Mouse (Mus musculus) hindbrain, embryonic 15.5 days (tissue): ENCODE measurements at regions not wholly inside any gene's neighbourhood (a gene's known extent, or its start where the extent isn't known, plus 50 kb on each side); places are given as distances from the start of the nearest gene placed in this dataset.
A peak's percentile ranks its signal among the peaks of the same experiment; 100 is the strongest.

Source experiments
- ATAC-seq: fragments of 200-750 bp; cut with Nextera tagmentation; 2 replicates; pipeline ENCODE4 v1.8.0; 2017; ENCODE audit warnings: low read depth, moderate number of reproducible peaks, moderate TSS enrichment; ENCODE audit not compliant: low FRiP score
- H3K27ac ChIP-seq: fragments of 300-500 bp; sonication (generic); replicated peaks from 2 replicates; pipeline ENCODE4 v1.5.1; 2015; ENCODE audit warnings: mild to moderate bottlenecking, inconsistent platforms
- H3K27me3 ChIP-seq: fragments of 300-500 bp; sonication (generic); 2 replicates; pipeline ENCODE4 v1.6.1; 2015; ENCODE audit warnings: control low read depth, inconsistent platforms
- H3K36me3 ChIP-seq: fragments of 300-500 bp; sonication (generic); 2 replicates; pipeline ENCODE4 v1.6.1; 2015; ENCODE audit warnings: control low read depth, inconsistent platforms
- H3K4me1 ChIP-seq: fragments of 300-500 bp; sonication (generic); replicated peaks from 2 replicates; pipeline ENCODE4 v1.6.1; 2015; ENCODE audit warnings: control low read depth, inconsistent platforms
- H3K4me2 ChIP-seq: fragments of 300-500 bp; sonication (generic); 2 replicates; pipeline ENCODE4 v1.6.1; 2015; ENCODE audit warnings: moderate library complexity, mild to moderate bottlenecking, inconsistent platforms
- H3K4me3 ChIP-seq: fragments of 300-500 bp; sonication (generic); 2 replicates; pipeline ENCODE4 v1.5.1; 2015; ENCODE audit warnings: mild to moderate bottlenecking, inconsistent platforms
- H3K9ac ChIP-seq: fragments of 300-500 bp; sonication (generic); 2 replicates; pipeline ENCODE4 v1.6.1; 2015; ENCODE audit warnings: inconsistent platforms
- H3K9me3 ChIP-seq: fragments of 300-500 bp; sonication (generic); 2 replicates; pipeline ENCODE4 v1.6.1; 2016; ENCODE audit warnings: control low read depth, inconsistent platforms
- WGBS: fragments of 180-500 bp; shearing (Covaris S2); methylation state at CpG from one replicate; pipeline ENCODE4 v1.1.7; 2015; 5-methylcytosine and 5-hydroxymethylcytosine counted together

DNA sequence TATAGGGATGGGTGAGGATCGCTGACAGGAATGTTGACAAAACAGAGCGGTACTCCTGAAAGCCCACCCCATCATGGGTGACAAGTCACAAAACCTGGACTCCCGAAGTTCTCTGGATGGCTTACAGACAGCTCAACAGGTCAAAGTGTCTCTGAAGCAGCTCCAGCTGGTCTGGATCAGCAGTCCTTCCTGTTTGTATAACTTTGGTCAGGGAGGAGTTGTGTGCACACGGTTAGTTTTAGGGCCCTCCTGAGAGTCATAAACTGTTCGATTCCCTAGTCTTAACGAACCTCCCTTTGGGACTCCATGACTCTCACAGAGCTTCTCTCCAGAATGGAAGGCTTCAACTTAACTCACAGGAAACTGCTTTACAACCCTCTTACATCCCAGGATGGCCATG is 89.4 kb upstream of the Fstl4 start:
- WGBS, result 83% methylated on average over 6 of the region's 6 CpGs
- H3K4me2 ChIP-seq, result no peak overlapping the region
- no peaks in the 10 kb centered on the region for H3K36me3 ChIP-seq
- H3K9ac ChIP-seq, result no peak overlapping the region
- H3K27ac ChIP-seq, result no peak overlapping the region
- ATAC-seq, result no peak
- H3K4me3 ChIP-seq, result no peak overlapping the region
- no peaks in the 10 kb centered on the region for H3K9me3 ChIP-seq
- no peaks in the 10 kb centered on the region for H3K27me3 ChIP-seq
- peaks cover 6% of the 10 kb centered on the region for H3K4me1 ChIP-seq

DNA sequence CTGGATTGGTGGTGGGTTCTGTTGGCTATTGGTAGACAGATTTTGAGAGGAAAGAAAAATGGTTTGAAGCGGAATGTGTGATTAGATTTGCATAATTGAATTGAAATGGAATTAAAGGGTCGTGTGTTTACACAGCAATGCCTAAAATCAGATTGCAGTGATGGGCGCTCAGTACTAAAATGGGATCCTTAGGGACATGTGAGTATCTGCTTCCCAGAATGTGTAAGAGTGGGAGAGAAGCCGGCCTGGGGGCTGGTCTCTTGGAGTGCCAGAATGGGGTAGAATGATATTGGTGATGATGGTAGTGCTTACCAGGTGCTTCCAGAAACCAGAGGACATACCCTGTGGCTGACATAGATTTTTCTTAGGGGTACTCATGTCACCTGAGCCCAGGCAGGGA is 86.2 kb upstream of the Fstl4 start:
- H3K36me3 ChIP-seq, result no peaks in the 10 kb centered on the region
- WGBS, result 72% methylated on average over 4 of the region's 4 CpGs

DNA sequence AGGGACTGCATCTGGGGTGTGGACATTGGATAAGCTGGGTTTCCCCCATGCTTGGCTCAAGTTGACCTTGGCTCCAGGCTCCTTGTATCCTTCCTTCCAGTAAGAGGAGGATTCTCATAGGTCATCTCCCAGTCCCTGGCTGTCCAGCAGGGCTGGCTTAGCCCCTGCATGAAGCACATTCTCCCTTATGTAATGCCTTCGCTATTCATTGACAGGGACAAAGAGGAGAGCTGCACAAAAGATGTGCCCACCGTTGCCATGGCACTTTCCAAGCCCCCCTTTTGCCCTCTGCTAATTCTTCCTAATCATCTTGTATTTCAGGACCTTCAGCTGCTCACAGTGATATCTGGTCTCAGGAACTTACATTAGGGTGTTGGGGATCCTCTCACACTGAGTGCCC is 79.0 kb upstream of the Fstl4 start:
- H3K36me3 ChIP-seq, result no peaks in the 10 kb centered on the region
- H3K27me3 ChIP-seq, result no peaks in the 10 kb centered on the region
- no peaks in the 10 kb centered on the region for H3K9me3 ChIP-seq
- H3K4me2 ChIP-seq, result no peak overlapping the region
- no peak overlapping the region for H3K9ac ChIP-seq
- 27% methylated on average over 2 of the region's 2 CpGs for WGBS
- H3K4me1 ChIP-seq, result no peaks in the 10 kb centered on the region
- ATAC-seq, result peak; percentile 42; the same call in 1 of the 2 replicates
- H3K4me3 ChIP-seq, result no peak overlapping the region
- H3K27ac ChIP-seq, result no peak overlapping the region

More for the DNA sequence above, 86.2 kb upstream of the Fstl4 start:
- Histone ChIP-seq H3K9me3 (no peaks in the 10 kb centered on the region), H3K4me1 (peaks cover 6% of the 10 kb centered on the region), H3K9ac (no peak overlapping the region), H3K27ac (no peak overlapping the region), H3K4me3 (no peak overlapping the region), H3K4me2 (no peak overlapping the region), H3K27me3 (no peaks in the 10 kb centered on the region)
- no peak for ATAC-seq

GRCm38 (mm10) chr11:52692701-52693100 is 71.7 kb upstream of the Fstl4 start:
- no peak for ATAC-seq
- WGBS, result 80% methylated on average over 3 of the region's 3 CpGs
- Histone ChIP-seq H3K36me3 (no peaks in the 10 kb centered on the region), H3K4me1 (no peaks in the 10 kb centered on the region), H3K4me2 (no peak overlapping the region), H3K27ac (no peak overlapping the region), H3K9ac (no peak overlapping the region), H3K9me3 (no peaks in the 10 kb centered on the region), H3K4me3 (no peak overlapping the region), H3K27me3 (no peaks in the 10 kb centered on the region)

DNA sequence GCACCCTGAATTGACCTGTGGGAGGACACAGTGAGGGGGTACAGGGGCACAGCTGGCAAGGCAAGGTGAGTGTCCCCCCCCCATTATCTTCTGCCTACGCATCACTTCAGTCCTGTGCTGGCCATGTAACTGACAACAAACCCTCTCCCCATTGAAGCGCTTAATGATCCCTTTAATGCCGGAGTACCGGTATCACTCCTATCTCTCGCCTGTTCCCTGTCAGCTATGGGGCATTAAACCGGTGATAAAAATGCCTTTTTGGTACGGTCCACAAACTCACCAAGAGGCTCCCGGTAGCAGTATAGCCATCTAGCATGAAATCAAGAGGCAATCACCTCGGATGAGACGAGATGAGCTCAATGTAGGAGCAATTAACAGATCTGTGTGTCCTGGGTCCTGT is 62.8 kb upstream of the Fstl4 start:
- Histone ChIP-seq H3K4me1 (no peaks in the 10 kb centered on the region), H3K9me3 (no peaks in the 10 kb centered on the region), H3K36me3 (no peaks in the 10 kb centered on the region), H3K27me3 (no peaks in the 10 kb centered on the region), H3K9ac (no peak overlapping the region), H3K4me3 (no peak overlapping the region), H3K27ac (no peak overlapping the region), H3K4me2 (no peak overlapping the region)
- ATAC-seq, result no peak
- 72% methylated on average over 10 of the region's 10 CpGs for WGBS

DNA sequence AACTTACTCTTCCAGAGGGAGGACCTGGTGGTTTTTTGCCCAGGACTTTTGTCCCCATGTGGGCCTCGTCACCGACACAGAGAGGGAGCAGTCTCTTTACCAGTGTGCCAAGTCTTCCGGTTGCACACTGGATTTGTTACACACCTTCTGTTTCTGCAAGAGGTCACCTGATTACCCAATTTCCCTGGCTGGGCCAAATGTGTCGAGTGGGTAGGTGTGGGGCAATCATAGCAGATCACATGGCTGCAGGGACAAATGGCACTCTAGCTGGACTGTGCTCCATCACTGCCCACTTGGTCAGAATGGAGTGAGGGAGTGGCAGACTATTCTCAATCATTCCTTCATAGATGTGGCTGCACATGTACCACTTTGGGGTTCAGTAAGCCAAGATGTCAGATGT is 61.0 kb upstream of the Fstl4 start:
- 88% methylated on average over 4 of the region's 4 CpGs for WGBS
- no peaks in the 10 kb centered on the region for H3K27me3 ChIP-seq

More for the DNA sequence above, 61.0 kb upstream of the Fstl4 start:
- Histone ChIP-seq H3K4me3 (no peak overlapping the region), H3K9me3 (no peaks in the 10 kb centered on the region), H3K4me2 (no peak overlapping the region), H3K9ac (no peak overlapping the region), H3K36me3 (no peaks in the 10 kb centered on the region), H3K4me1 (no peaks in the 10 kb centered on the region), H3K27ac (no peak overlapping the region)
- ATAC-seq, result no peak
